Mouse (Mus musculus): Measurements from ENCODE around the gene Panx3. TPM values are rescaled to one million over a fixed set of nuclear protein-coding genes. Genes with fewer than 3 reads are reported as not detected.

The Panx3 gene
- polyA plus RNA-seq, 1 experiment from 2014 or later, result 0.10 TPM

DNA sequence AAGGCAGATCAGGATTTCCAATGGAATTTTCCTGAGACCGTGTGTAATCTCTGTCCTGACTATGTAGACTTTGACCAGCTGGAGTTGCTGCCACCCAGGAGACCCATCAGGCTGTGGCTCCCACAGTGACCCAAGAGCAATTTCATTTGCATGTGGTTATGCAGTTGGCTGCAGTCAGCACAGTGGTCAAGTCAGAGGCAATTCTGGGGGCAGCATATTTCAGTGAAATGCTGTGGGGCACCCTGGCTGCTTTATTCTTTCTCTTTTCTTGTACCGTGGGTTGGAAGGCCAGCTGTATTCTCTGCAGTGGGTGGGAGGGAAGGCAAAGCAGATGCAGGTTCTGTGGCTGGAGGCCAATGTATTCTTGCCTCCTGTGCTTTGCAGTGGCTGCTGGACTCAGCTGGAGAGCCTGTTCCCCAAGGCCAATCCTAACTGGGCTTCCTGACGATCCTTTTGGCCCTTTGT, 42.9 kb downstream of the Panx3 start:
- 13% methylated on average over 3 of the region's 3 CpGs for WGBS
- Histone ChIP-seq H3K9ac (ENCODE audit: low read length) (peak overlapping the region; percentile 30; the same call in 1 of the 2 replicates), H3K9me3 (ENCODE audit: control insufficient read depth, low read length) (no peaks in the 10 kb centered on the region), H3K36me3 (ENCODE audit: control insufficient read depth, insufficient read depth, low read length) (no peaks in the 10 kb centered on the region), H3K27ac (ENCODE audit: low read depth, low read length) (peak overlapping the region; percentile 30), H3K27me3 (ENCODE audit: control insufficient read depth, insufficient read depth, low read length) (no peaks in the 10 kb centered on the region), H3K4me2 (peak overlapping the region; percentile 20), H3K4me1 (ENCODE audit: control insufficient read depth, insufficient read depth, low read length) (peaks cover 12% of the 10 kb centered on the region; the same call in 1 of the 2 replicates), H3K4me3 (ENCODE audit: low read depth, low read length) (no peak overlapping the region)
- ATAC-seq (ENCODE audit: low FRiP score) (peak; percentile 78), DNase-seq (ENCODE audit: low spot score, missing footprints) (no peak)

DNA sequence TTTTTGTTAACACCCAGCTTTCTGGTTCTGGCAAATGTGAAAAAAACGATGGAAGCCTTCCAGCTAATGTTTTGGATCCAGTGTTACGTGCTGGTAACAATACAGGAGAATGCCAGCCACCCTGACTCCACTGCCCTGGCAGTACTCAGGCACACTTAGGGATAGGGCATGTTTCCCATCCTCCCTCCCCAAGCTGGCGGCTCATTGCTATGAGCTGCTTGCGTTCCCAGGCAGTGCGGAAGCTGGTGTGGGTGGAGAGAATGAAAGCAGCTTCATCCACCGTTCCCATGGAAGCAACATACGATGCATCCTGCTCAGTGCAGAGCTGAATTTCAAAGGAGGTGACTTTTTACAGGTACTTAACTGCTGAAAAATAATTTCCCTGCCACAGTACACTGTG, 43.4 kb downstream of the Panx3 start:
- Histone ChIP-seq H3K27me3 (ENCODE audit: control insufficient read depth, insufficient read depth, low read length) (no peaks in the 10 kb centered on the region), H3K4me1 (ENCODE audit: control insufficient read depth, insufficient read depth, low read length) (peaks cover 12% of the 10 kb centered on the region; the same call in 1 of the 2 replicates), H3K9ac (ENCODE audit: low read length) (no peak overlapping the region), H3K4me3 (ENCODE audit: low read depth, low read length) (no peak overlapping the region), H3K36me3 (ENCODE audit: control insufficient read depth, insufficient read depth, low read length) (no peaks in the 10 kb centered on the region), H3K27ac (ENCODE audit: low read depth, low read length) (peak overlapping the region; percentile 30), H3K4me2 (peak overlapping the region; percentile 20), H3K9me3 (ENCODE audit: control insufficient read depth, low read length) (no peaks in the 10 kb centered on the region)
- WGBS, result 27% methylated on average over 7 of the region's 7 CpGs
- ATAC-seq (ENCODE audit: low FRiP score) (peak; percentile 75), DNase-seq (ENCODE audit: low spot score, missing footprints) (no peak)

DNA sequence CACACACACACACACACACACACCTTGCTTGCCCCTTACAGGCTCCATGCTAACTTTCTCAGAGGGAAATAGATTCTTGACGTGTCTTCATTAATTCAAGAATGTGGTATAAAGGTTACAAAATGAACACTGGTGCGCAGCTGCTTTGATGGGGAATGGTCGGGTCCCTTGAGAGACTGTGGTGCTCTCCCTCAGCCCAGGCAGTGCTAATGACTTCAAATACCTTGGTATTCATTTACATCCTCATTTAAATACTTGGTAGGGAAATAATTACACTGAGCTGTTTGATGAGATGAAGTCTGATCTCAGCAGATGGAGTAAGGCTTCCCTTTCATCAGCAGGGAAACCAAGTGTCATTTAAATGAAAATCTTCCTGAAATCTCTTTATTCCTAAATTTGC, 43.9 kb downstream of the Panx3 start:
- no peak overlapping the region for H3K4me2 ChIP-seq
- H3K36me3 ChIP-seq (ENCODE audit: control insufficient read depth, insufficient read depth, low read length), result no peaks in the 10 kb centered on the region
- H3K4me1 ChIP-seq (ENCODE audit: control insufficient read depth, insufficient read depth, low read length), result peaks cover 12% of the 10 kb centered on the region; the same call in 1 of the 2 replicates
- 52% methylated on average over 3 of the region's 3 CpGs for WGBS
- no peaks in the 10 kb centered on the region for H3K27me3 ChIP-seq (ENCODE audit: control insufficient read depth, insufficient read depth, low read length)
- ATAC-seq (ENCODE audit: low FRiP score), result peak; percentile 58
- H3K4me3 ChIP-seq (ENCODE audit: low read depth, low read length), result no peak overlapping the region
- no peak overlapping the region for H3K9ac ChIP-seq (ENCODE audit: low read length)
- peak overlapping the region; percentile 30 for H3K27ac ChIP-seq (ENCODE audit: low read depth, low read length)
- H3K9me3 ChIP-seq (ENCODE audit: control insufficient read depth, low read length), result no peaks in the 10 kb centered on the region
- DNase-seq (ENCODE audit: low spot score, missing footprints), result no peak

DNA sequence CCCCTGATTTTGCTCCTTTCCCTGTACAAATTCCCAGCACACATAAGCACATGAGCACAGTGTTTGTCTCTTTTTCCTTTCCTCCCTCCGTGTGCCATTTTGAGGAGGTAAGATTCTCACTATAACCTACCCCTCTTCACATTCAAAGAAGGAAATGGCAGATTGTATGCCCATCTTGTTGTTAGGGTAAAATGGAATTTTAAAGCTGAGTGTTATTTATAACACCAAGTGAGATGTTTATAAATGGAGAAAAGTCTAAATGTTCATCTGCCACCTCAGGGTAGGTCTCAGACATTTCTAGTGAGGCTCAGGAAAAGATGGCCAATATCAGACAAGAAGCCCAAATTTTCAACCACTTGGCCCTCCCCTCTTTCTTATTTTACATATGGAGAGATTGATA, 44.5 kb downstream of the Panx3 start:
- H3K27ac ChIP-seq (ENCODE audit: low read depth, low read length), result no peak overlapping the region
- H3K9me3 ChIP-seq (ENCODE audit: control insufficient read depth, low read length), result no peaks in the 10 kb centered on the region
- 88% methylated on average over 1 of the region's 1 CpGs for WGBS
- no peak overlapping the region for H3K9ac ChIP-seq (ENCODE audit: low read length)
- H3K4me1 ChIP-seq (ENCODE audit: control insufficient read depth, insufficient read depth, low read length), result peaks cover 12% of the 10 kb centered on the region; the same call in 1 of the 2 replicates
- no peak overlapping the region for H3K4me3 ChIP-seq (ENCODE audit: low read depth, low read length)
- no peaks in the 10 kb centered on the region for H3K36me3 ChIP-seq (ENCODE audit: control insufficient read depth, insufficient read depth, low read length)
- no peak for ATAC-seq (ENCODE audit: low FRiP score)
- no peak overlapping the region for H3K4me2 ChIP-seq
- no peaks in the 10 kb centered on the region for H3K27me3 ChIP-seq (ENCODE audit: control insufficient read depth, insufficient read depth, low read length)
- no peak for DNase-seq (ENCODE audit: low spot score, missing footprints)

DNA sequence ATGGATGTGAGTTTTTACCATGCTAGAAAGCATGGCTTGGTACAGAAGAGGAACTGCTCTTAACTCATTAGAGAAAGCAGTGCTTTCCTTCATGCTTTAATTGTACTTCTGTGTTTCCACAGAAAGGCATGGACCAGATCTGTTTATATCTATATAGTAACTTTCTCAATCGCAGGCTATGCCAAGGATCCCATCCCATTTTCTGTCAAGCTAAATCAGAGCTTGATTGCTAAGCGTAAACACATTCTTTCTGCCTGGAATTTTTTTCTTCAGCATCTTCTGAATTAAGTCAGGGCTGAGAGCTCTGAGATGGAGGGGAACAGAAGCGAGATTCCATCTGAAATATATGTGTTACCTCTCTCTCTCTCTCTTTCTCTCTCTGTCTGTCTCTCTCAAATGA, 45.1 kb downstream of the Panx3 start:
- DNase-seq (ENCODE audit: low spot score, missing footprints) (no peak), ATAC-seq (ENCODE audit: low FRiP score) (no peak)
- H3K4me1 ChIP-seq (ENCODE audit: control insufficient read depth, insufficient read depth, low read length), result peaks cover 12% of the 10 kb centered on the region; the same call in 1 of the 2 replicates
- no peaks in the 10 kb centered on the region for H3K36me3 ChIP-seq (ENCODE audit: control insufficient read depth, insufficient read depth, low read length)
- no peaks in the 10 kb centered on the region for H3K9me3 ChIP-seq (ENCODE audit: control insufficient read depth, low read length)
- H3K27ac ChIP-seq (ENCODE audit: low read depth, low read length), result no peak overlapping the region
- no peaks in the 10 kb centered on the region for H3K27me3 ChIP-seq (ENCODE audit: control insufficient read depth, insufficient read depth, low read length)
- H3K4me3 ChIP-seq (ENCODE audit: low read depth, low read length), result no peak overlapping the region
- no peak overlapping the region for H3K4me2 ChIP-seq
- WGBS, result 89% methylated on average over 3 of the region's 3 CpGs
- H3K9ac ChIP-seq (ENCODE audit: low read length), result no peak overlapping the region

DNA sequence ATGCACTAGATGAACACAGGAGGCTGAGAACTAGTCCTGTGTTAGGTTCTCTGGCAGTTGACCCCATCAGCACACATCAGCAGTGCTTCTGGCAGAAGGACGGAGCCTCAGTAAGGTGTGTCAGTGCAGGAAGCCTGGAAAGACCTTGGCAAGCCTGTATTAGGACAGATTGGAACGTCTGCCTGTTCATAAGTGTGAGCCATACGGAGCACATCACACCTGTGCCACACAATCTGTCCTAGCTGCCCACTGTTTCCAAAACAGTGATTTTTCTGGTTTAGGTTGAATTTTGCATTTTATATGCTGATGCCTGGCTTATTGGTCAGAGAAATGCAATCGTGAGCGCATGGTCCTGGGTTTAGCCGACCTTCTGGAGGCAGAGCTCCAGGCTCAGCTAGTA, 47.7 kb downstream of the Panx3 start:
- H3K27ac ChIP-seq (ENCODE audit: low read depth, low read length), result no peak overlapping the region
- peaks cover 11% of the 10 kb centered on the region; the same call in 1 of the 2 replicates for H3K4me1 ChIP-seq (ENCODE audit: control insufficient read depth, insufficient read depth, low read length)
- no peaks in the 10 kb centered on the region for H3K9me3 ChIP-seq (ENCODE audit: control insufficient read depth, low read length)
- no peak overlapping the region for H3K4me2 ChIP-seq
- 86% methylated on average over 6 of the region's 6 CpGs for WGBS
- no peaks in the 10 kb centered on the region for H3K27me3 ChIP-seq (ENCODE audit: control insufficient read depth, insufficient read depth, low read length)
- H3K4me3 ChIP-seq (ENCODE audit: low read depth, low read length), result no peak overlapping the region
- DNase-seq (ENCODE audit: low spot score, missing footprints) (peak; percentile 10), ATAC-seq (ENCODE audit: low FRiP score) (no peak)
- H3K9ac ChIP-seq (ENCODE audit: low read length), result no peak overlapping the region
- H3K36me3 ChIP-seq (ENCODE audit: control insufficient read depth, insufficient read depth, low read length), result no peaks in the 10 kb centered on the region

DNA sequence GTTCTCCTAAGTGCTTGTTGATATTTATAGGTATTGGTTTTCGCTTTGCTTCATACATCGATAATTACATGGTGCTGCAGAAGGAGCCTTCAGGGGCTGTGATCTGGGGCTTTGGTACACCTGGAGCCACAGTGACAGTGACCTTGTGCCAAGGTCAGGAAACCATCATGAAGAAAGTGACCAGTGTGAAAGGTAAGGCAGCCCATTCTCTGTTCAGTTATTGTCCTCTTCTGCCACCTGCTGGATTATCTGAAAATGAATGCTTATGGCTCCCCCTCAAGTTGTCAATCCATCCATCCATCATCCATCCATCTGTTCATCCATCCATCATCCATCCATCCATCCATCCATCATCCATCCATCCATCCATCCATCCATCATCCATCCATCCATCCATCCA, 52.3 kb downstream of the Panx3 start:
- Histone ChIP-seq H3K4me2 (no peak overlapping the region), H3K27ac (ENCODE audit: low read depth, low read length) (no peak overlapping the region), H3K9me3 (ENCODE audit: control insufficient read depth, low read length) (no peaks in the 10 kb centered on the region), H3K4me3 (ENCODE audit: low read depth, low read length) (no peak overlapping the region), H3K4me1 (ENCODE audit: control insufficient read depth, insufficient read depth, low read length) (peaks cover 5% of the 10 kb centered on the region; the same call in 1 of the 2 replicates), H3K27me3 (ENCODE audit: control insufficient read depth, insufficient read depth, low read length) (no peaks in the 10 kb centered on the region; the same call in none of the 2 replicates), H3K36me3 (ENCODE audit: control insufficient read depth, insufficient read depth, low read length) (no peaks in the 10 kb centered on the region), H3K9ac (ENCODE audit: low read length) (no peak overlapping the region)
- WGBS, result 73% methylated on average over 2 of the region's 2 CpGs
- DNase-seq (ENCODE audit: low spot score, missing footprints) (no peak), ATAC-seq (ENCODE audit: low FRiP score) (no peak)

DNA sequence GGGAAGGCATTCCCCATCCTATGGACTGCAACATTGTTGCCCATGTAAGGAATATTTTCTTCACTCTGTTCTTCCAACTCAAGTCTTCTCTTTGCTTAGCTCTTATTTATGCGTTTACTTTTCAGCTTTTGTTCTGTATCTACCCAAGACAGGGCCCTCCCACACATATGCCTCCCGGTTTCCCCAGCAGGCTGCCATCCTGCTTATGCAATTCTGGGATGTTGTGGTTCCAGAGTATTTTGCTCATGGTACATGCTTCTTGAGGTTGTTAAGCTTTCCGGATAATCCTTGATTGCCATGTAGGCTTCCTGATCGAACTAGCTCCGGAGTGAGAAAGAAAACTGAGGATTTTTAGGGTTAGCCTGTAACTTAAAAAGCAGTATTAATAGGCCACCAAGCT, 53.8 kb downstream of the Panx3 start:
- Histone ChIP-seq H3K27ac (ENCODE audit: low read depth, low read length) (no peak overlapping the region), H3K4me3 (ENCODE audit: low read depth, low read length) (no peak overlapping the region), H3K4me2 (no peak overlapping the region), H3K36me3 (ENCODE audit: control insufficient read depth, insufficient read depth, low read length) (no peaks in the 10 kb centered on the region), H3K4me1 (ENCODE audit: control insufficient read depth, insufficient read depth, low read length) (peaks cover 5% of the 10 kb centered on the region; the same call in 1 of the 2 replicates), H3K9ac (ENCODE audit: low read length) (no peak overlapping the region), H3K9me3 (ENCODE audit: control insufficient read depth, low read length) (no peaks in the 10 kb centered on the region), H3K27me3 (ENCODE audit: control insufficient read depth, insufficient read depth, low read length) (no peaks in the 10 kb centered on the region; the same call in none of the 2 replicates)
- 71% methylated on average over 5 of the region's 5 CpGs for WGBS
- no peak for ATAC-seq (ENCODE audit: low FRiP score)
- DNase-seq (ENCODE audit: low spot score, missing footprints), result no peak

DNA sequence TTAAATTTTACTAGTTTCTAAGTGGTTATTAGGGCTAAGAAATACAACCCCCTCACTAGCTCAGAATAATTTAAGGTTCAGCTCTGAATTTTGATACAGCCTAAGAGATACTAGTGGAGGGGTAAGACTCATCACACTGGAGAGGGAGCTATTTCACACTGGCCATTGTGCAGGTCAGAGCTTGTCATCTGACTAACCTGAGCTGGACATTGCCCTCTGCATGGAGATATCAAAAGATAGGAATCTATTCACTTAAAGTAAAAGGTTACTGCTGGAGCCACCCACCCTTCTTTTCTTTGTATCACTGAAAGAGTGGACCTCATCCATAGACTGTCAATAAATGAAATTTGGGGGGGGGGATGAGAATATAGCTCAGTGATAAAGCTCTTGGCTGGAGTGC, 54.7 kb downstream of the Panx3 start:
- H3K4me3 ChIP-seq (ENCODE audit: low read depth, low read length), result no peak overlapping the region; the same call in 1 of the 2 replicates

More for the DNA sequence above, 54.7 kb downstream of the Panx3 start:
- DNase-seq (ENCODE audit: low spot score, missing footprints), result no peak
- no peaks in the 10 kb centered on the region for H3K9me3 ChIP-seq (ENCODE audit: control insufficient read depth, low read length)
- H3K4me2 ChIP-seq, result peak overlapping the region; percentile 54
- peaks cover 5% of the 10 kb centered on the region; the same call in 1 of the 2 replicates for H3K4me1 ChIP-seq (ENCODE audit: control insufficient read depth, insufficient read depth, low read length)
- H3K27me3 ChIP-seq (ENCODE audit: control insufficient read depth, insufficient read depth, low read length), result no peaks in the 10 kb centered on the region; the same call in none of the 2 replicates
- no peaks in the 10 kb centered on the region for H3K36me3 ChIP-seq (ENCODE audit: control insufficient read depth, insufficient read depth, low read length)
- ATAC-seq (ENCODE audit: low FRiP score), result peak; percentile 5; the same call in 1 of the 2 replicates
- peak overlapping the region; percentile 72; the same call in 1 of the 2 replicates for H3K9ac ChIP-seq (ENCODE audit: low read length)
- no peak overlapping the region for H3K27ac ChIP-seq (ENCODE audit: low read depth, low read length)
